Mouse (Mus musculus): ENCODE results near the gene St6gal1.

The St6gal1 gene

DNA sequence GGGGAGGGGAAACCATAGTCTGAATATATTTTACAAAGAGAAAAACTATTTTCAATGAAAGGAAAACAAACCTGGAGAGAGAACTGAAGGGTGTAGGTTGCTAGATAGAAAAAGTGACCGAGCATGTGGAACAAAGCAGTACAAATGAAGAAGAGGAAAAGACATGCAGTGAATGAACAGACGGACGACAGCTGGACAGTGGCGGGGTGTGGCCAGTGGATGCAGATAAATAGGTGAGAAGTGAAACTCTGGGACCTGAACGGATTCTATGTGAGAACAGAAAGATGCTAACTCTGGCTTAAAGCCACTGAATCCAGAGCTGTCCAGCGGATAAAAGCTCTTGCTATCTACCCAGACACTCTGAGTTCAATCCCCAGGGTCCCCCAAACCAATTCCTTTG is 25.2 kb downstream of the St6gal1 start:
- ATAC-seq (ENCODE audit: insufficient number of reproducible peaks, low FRiP score, low TSS enrichment): no peak

DNA sequence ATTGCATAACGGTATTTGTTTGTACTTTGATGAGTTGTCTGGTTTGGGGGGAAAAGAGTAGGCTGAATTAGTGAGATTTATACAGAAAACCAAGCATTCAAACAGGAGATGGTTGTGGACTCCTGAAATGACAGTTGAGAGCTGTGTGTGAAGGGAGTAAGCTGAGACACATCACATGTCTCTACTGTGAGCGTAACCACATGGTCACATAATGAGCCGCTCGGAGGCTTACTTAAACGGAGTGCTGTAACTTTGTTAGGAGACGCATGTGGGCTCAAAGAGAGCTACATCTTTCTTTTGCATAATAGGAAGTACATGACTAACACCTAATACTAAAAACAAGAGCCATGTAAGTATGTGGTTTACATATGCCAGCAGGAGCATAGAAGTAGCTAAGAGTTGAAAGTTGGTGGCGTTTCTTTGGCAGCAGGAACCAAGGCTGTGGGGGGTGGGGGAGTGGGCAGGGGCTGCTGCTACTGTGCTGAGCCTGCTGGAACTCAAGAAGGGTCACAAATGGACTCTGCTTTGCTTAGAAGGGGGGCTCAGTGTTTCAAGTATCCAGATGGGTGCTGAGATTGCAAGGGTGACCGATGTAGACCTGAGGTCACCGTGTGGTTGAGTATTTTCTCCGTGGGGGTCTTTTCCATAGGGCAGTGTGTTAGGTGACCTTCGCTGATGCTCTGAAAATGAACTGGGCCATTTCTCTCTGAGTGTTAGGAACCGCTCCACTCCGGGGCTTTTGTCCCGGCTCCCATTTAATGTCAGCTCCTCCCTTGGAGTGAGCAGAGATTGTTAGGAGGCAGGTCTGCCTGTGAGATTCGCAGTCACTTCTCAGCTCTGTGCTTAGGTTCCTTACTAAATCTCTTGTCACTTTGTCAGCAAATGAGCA is 26.3 kb downstream of the St6gal1 start:
- no peak for ATAC-seq (ENCODE audit: insufficient number of reproducible peaks, low FRiP score, low TSS enrichment)

DNA sequence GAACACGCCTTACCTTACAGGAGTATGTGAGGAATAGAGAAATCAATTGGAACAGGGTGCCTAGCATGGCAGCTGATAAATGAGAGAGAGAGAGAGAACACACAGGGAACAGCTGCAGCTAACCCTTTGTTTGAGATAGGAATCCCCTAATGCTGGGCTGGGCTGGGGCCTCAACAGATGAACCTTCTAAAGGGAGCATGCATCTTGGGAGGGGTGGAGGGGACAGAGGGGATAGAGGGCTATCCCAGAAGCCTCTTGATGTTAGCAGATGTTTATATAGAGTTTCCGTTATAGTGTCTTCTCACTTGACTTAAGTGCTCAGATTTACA is 26.9 kb downstream of the St6gal1 start:
- no peak for ATAC-seq (ENCODE audit: insufficient number of reproducible peaks, low FRiP score, low TSS enrichment)

DNA sequence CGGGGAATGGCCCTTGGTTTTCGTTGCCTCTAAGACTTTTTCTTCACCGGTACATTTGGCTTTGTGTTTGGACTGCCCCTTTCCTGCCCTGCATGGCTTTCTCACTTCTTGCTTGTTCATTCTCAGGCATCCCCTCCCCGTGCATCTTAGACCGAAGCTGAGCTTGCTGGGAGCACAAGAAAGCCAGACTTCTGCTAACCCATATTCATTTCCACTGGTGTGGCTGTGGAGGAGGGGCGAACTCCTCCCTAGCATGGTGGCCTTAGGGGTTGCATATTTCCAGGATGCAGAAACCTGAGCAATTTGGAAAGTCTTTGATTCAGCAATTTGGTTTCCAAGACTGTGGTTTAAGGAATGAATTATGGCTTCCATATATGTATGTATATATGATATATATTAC is 29.1 kb downstream of the St6gal1 start:
- ATAC-seq (ENCODE audit: insufficient number of reproducible peaks, low FRiP score, low TSS enrichment): no peak

GRCm38 (mm10) chr16:23254062-23254461 is 29.5 kb downstream of the St6gal1 start:
- no peak for ATAC-seq (ENCODE audit: insufficient number of reproducible peaks, low FRiP score, low TSS enrichment)

DNA sequence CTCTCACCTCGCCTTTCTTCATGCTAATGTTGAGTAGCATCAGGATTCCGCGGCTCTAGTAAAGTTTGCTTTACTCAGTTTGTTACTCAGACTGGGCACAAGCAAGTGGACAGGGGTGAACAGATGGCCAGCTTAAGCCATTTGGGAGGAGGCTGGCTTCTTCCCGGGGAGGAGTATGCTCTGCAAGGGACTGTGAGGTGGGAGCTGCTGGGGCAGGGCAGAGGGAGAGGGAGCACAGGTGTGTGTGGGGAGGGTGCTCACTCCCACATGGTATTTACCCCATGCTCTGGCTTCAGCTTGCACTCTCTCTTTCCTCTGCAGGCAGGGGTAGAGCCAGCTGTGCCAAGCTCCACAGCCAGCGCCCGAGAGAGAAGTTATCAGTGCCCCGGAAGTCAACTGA is 32.1 kb downstream of the St6gal1 start:
- peak; percentile 46; the same call in 1 of the 2 replicates for ATAC-seq (ENCODE audit: insufficient number of reproducible peaks, low FRiP score, low TSS enrichment)

- ATAC-seq (ENCODE audit: insufficient number of reproducible peaks, low FRiP score, low TSS enrichment): no peak
Measured at GRCm38 (mm10) chr16:23258429-23258822, 33.9 kb downstream of the St6gal1 start.

GRCm38 (mm10) chr16:23258823-23259457 is 34.4 kb downstream of the St6gal1 start:
- ATAC-seq (ENCODE audit: insufficient number of reproducible peaks, low FRiP score, low TSS enrichment): no peak

GRCm38 (mm10) chr16:23259580-23259979 is 35.0 kb downstream of the St6gal1 start:
- no peak for ATAC-seq (ENCODE audit: insufficient number of reproducible peaks, low FRiP score, low TSS enrichment)

DNA sequence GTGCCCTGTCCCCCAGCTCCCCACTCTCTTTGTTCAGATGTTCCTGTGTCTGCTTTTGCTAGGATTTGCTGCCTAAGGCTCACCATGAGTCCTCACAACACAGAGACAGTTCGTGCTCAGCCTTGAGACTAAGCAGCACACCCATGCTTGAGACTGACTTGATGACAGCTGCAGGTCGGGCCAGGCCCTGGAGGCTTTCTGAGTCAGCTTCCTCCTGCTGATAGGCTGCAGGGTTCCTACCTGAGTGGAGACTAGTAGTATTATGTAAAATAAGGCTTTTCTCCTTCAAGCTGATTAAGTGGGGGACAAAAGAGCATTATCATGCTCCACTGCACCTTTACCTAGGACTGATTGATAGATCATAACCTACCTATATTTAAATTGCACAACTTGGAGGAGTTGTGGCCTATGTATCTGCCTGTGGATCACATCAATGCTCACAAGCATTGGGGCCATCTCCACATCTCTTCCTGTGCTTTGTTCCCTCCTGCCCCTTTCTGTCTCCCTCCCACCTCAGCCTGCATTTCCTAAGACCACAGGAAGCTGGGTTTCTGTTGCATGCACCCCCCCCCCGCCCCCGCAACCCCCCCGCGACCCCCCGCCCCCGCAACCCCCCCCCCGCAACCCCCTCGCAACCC is 37.7 kb downstream of the St6gal1 start:
- no peak for ATAC-seq (ENCODE audit: insufficient number of reproducible peaks, low FRiP score, low TSS enrichment)

- ATAC-seq (ENCODE audit: insufficient number of reproducible peaks, low FRiP score, low TSS enrichment): no peak
Measured at GRCm38 (mm10) chr16:23262846-23263245, 38.3 kb downstream of the St6gal1 start.

GRCm38 (mm10) chr16:23264999-23265398 is 40.5 kb downstream of the St6gal1 start:
- no peak for ATAC-seq (ENCODE audit: insufficient number of reproducible peaks, low FRiP score, low TSS enrichment)

GRCm38 (mm10) chr16:23265481-23265880 is 40.9 kb downstream of the St6gal1 start:
- ATAC-seq (ENCODE audit: insufficient number of reproducible peaks, low FRiP score, low TSS enrichment): no peak

DNA sequence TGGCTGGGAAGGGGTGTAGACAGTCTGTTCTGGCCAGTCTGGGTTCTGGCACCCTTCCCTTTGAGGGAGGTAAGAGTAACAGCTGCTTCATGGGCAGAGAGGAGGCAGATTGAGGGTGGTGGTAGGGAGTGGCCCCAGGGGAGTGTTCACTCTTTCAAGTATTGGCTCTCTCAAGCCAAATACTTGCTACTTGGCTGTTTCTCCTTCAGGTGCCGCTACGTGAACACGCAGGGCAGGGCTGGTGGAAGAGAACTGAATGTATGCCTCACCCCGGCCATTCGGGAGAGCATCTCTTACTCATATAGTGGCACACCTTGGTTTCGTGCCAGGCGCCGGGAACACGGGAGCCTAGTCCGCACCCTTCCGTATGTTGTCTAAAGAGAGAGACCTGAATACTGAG is 41.8 kb downstream of the St6gal1 start:
- ATAC-seq (ENCODE audit: insufficient number of reproducible peaks, low FRiP score, low TSS enrichment): no peak

GRCm38 (mm10) chr16:23266896-23267295 is 42.4 kb downstream of the St6gal1 start:
- ATAC-seq (ENCODE audit: insufficient number of reproducible peaks, low FRiP score, low TSS enrichment): no peak

DNA sequence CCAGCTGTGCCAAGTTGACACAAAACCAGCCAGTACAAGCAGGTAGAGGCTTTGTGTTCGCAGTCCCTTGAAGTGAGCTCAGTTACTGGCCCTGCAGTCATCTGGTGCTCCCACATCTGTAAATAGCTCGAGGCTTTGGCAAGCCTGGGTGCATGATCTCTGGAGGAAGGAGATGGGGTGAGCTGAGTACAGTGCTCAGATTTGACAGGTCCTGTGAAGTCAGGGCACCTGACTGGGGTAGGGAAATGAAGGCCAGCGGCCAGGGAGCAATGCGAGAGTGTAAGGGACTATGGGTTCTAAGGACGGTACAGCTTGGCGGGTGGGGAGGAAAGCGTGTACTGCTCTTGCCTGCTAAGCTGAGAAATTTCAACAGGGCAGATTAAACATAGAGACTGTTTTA is 43.7 kb downstream of the St6gal1 start:
- ATAC-seq (ENCODE audit: insufficient number of reproducible peaks, low FRiP score, low TSS enrichment): no peak

GRCm38 (mm10) chr16:23269056-23269983 is 44.8 kb downstream of the St6gal1 start:
- ATAC-seq (ENCODE audit: insufficient number of reproducible peaks, low FRiP score, low TSS enrichment): no peak

DNA sequence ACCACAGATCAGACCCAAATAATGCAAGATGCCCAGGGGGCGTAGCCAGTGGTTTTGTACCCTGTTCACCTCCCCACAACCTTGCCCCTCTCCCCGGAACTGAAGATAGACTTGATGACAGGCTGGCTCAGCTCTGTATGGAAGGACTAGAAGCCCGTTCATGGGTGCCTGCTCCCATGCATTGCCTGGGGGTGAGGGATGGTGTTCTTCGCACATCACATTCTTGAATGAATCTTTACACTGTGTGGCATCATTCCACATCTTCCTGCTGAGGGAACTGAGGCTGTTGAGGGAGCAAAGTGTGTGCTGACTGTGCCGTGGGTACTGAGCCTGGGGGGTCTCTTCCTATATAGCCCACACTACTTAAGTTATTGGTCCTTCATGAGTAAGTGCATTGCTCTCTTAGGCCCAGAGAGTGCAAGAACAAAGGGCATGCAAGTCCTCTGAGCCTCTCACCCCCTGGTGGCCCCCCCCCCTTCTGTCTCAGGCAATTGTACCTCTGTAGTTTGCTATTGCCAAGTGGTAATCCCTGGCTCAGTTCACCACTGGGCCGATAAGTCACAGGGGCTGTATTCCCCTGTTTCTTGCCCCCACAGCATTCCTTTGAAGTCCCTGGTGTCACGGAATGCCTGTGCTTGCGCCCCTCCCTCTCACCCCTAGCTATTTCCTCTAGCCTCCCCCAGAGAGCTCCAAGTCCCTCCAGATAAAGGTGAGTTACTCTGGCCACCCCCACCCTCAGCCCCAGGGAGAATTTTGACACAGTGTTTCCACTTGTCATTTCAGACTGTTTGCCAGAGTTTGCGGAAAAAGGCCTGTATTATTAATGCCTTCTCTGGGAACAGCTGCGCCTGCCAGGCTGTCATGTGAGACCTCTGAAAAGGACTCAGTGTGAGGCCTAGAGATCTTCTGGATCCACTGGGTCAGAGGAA is 45.7 kb downstream of the St6gal1 start:
- ATAC-seq (ENCODE audit: insufficient number of reproducible peaks, low FRiP score, low TSS enrichment): no peak

DNA sequence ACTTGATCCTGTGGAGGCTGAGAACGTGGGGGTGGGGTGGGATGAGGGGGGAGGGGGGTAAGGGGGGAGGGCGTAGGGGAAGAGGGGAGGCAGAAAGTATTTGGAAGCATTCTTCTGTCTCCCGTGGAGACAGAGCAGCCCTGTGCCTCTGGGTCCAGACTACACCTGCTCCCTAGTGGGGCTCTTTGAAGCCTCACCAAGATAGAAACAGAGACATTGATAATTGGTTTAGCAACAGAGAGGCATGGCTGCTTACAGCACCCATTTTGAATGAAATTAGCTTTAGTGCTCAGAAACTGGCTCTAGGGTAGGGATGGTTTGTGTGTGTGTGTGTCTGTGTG is 46.3 kb downstream of the St6gal1 start:
- no peak for ATAC-seq (ENCODE audit: insufficient number of reproducible peaks, low FRiP score, low TSS enrichment)

Measured in cerebellum, adult (tissue).